Mouse (Mus musculus) small intestine, adult 10 weeks (tissue): Measurements from ENCODE around the gene Ric1. TPM values are rescaled to one million over a fixed set of nuclear protein-coding genes. Genes with fewer than 3 reads are reported as not detected.

Source experiments
- polyA plus RNA-seq: library from polyadenylated mRNA; stranded (reverse); fragments of 350-450 nt; fragmentation: Illumina TruSeq; extraction: RNeasy Lipid Tissue Mini Kit (QIAGEN cat#74804); gene quantifications from one replicate; pipeline ENCODE4 v1.2.3, GENCODE M21; 2014; ENCODE audit warnings: low replicate concordance

The Ric1 gene
- polyA plus RNA-seq, result 35.9 TPM

DNA sequence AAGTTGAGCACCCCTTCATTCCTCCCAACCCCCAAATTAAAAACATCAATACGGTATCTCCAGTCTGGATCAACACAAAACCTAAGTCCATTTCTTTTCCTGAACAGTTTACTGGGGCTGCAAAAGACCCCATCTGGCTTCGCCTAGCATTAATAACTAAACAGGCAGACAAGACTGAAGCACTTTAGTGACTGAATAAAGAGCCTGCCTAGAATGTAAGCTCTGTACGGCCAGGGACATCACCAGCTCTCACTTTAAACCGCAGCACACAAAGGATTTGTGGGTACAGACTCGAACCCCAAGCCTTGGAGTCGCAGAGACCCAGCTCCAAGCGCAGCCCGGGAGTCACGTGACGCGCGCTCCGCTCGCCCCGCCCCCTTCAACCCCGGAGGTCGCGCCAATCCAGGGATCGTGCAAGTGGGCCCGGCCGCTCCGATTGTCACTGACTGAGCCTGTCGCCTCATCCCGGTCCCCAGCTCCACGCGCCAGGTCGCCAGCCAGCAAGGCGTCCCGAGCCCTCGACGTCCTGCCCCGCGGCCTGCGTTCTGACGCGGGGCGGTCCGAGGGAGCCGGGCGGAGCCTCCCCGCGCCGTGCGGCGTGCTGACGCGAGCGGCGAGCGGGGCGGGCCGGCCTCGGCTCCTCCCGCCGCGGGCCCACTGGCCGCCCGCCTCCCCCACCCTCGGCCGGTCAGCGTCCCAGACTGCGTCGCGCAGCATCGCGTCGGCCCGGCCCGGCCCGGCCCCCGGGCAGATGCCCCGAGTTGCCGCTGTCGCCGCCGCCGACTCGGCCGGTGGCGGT lies at the start of gene Ric1:
TSS of gene Ric1 (plus strand) at position 646 of the 799 bp plus-strand sequence.

DNA sequence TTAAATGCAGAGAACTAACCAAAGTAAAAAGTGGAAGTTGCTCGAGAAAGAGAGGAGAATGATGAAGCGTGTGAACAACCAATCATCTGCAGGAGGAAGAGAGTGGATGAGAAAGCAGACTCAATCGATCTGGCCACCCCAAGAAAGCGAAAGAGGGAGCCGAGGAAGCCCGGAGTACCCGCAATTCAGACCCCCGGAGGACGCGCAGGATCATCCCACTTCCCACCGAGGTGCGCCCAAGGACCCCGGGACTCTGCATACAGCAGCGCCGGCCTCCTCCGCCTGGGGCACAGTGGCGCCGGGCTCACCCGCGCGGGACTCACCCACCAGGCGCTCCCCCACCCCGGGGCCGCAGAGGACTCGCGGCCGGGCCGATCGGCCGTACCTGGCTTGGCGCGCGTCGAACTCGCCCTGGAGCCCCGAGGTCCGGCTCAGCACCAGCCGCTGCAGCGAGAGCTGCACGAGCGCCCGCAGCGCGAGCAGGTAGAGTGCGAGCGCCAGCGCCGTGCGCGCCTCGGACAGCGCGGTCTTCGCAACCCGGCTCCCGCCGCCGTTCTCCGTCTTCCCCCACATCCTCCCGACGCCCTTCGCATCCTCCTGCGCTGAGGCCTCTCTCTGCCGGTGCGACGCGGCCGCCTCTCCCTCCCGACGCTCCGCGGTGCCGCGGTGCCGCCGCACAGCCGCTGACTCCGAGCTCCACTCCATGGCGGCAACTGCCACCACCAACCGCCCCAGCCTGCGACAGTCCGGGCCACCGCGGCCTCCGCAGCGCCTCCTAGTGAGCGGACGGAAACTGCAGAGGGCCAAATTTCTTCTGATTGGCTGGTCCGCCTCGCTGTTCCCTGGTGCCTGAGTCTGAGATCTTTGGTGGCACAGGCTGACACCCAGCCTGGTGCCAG lies 125.8 kb downstream of the Ric1 start, which contains the start of gene Ermp1:
TSS of gene Ermp1 (minus strand) at position 765 of the 899 bp plus-strand sequence.

Other genes with a start within 250 kb of the Ric1 start
- 38.7 TPM for gene Insl6, start 196.9 kb upstream of the Ric1 start, polyA plus RNA-seq
- gene Rln1, start 187.6 kb upstream of the Ric1 start, polyA plus RNA-seq, result not detected
- gene Plgrkt, start 154.9 kb upstream of the Ric1 start, polyA plus RNA-seq, result 211 TPM
- 8.5 TPM for gene Cd274, start 154.8 kb upstream of the Ric1 start, polyA plus RNA-seq
- gene Pdcd1lg2, start 111.4 kb upstream of the Ric1 start, polyA plus RNA-seq, result 1.9 TPM
- 51.5 TPM for gene Ermp1, start 126.1 kb downstream of the Ric1 start, polyA plus RNA-seq
- not detected for gene Mlana, start 175.5 kb downstream of the Ric1 start, polyA plus RNA-seq